Mouse (Mus musculus): ENCODE data around the gene Btnl9.

DNA sequence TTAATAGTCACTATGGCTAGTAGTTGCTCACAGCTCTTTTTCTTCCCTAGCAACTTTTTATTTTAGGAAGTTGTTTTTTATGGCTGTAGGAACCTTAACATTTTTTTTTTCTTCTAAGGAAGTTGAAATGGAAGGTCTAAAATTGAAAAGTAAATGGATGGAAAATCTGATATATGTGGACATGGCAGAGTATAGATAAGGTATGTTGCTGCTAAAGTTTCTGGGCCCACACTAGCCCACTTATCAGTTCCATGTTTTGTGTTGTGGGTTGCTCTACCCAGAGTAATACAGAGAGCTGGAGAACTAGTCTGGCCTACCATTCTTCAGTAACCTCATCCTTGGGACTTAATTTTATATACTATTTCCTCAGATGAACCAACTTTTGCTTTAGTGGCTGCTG, 25.6 kb upstream of the Btnl9 start:
- TF ChIP-seq ZC3H11A (IDR thresholded peaks at IDR 0.05; ENCODE audit: borderline replicate concordance, low read depth, low read length) (no peak), MAFK (IDR thresholded peaks at IDR 0.05; ENCODE audit: insufficient read depth, low read depth, low read length) (no peak), HCFC1 (IDR thresholded peaks at IDR 0.05; ENCODE audit: borderline replicate concordance, insufficient read depth, low read length) (no peak), ZNF384 (IDR thresholded peaks at IDR 0.05; ENCODE audit: low read depth, low read length) (no peak), CHD2 (IDR thresholded peaks at IDR 0.05; ENCODE audit: low read depth, low read length) (no peak)
